ENCODE assay signal across 15 mouse cellular contexts in the genomic region with DNA sequence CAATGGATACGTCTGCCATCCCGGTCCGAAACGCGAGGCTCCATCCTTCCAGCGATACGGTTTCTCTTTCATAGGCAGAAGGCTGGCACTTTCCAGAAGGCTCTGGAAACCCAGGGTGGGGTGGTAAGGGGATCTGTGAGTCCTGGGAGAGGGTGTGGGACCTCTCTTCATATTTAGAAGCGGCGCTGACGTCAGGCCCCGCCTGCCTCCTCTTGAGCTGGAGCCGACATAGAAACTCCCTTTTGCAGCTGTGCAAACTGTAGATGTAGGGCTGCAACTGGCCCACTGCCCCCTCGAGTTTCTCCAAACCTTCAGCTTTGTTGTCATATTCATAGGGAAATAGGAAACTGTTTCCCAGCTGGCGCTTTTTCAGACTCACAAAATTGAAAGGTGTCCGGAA.
DNase-seq lines count a peak whose midpoint lies in the region; ATAC-seq and TF ChIP-seq lines count a peak whose summit lies in the region.
"Had no signal": no experiment of that assay in that cellular context is flagged by ENCODE, and none has a peak within 500 bp of the region (broad histone marks: within the 10 kb centered on the region; RNA-seq: fewer than 3 reads in every experiment).

No protein-coding gene starts in this region.

- no peak overlapping the region for H3K9ac ChIP-seq in embryonic facial prominence, embryonic 15.5 days
- H3K9ac ChIP-seq: forebrain, embryonic 12.5 days; liver, postnatal 0 days had no signal

- ATAC-seq in frontal cortex, adult (ENCODE audit: low TSS enrichment), result peak; percentile 90
- no peak; the same call in 1 of the 2 replicates for ATAC-seq in embryonic facial prominence, embryonic 15.5 days (ENCODE audit: insufficient number of reproducible peaks, low FRiP score, low TSS enrichment, low read depth)
- ATAC-seq in megakaryocyte progenitor cell, adult 5-6 weeks (replicated peaks; ENCODE audit: poor library complexity), result no peak
- ATAC-seq in inflammation-experienced regulatory T-cells, adult 6 months, result no peak
- ATAC-seq: intestine, postnatal 0 days; liver, postnatal 0 days had no signal

- DNase-seq in frontal cortex, postnatal 10 days (ENCODE audit: low spot score in 2 of 2), result no peak
- DNase-seq in left cerebral cortex, adult 2 months (ENCODE audit: extremely low spot score in 1 of 2, low spot score in 2 of 2), result peak in 1 of 2 experiments; percentile 14
- no peak for DNase-seq in left cerebral cortex, adult 11 months (ENCODE audit: low spot score)
- DNase-seq in heart, embryonic 10.5 days (ENCODE audit: low spot score), result peak; percentile 53
- DNase-seq: cerebellum, adult 18-20 months; liver, postnatal 0 days; thymus, postnatal 14 days had no signal

- H3K27ac ChIP-seq in left cerebral cortex, adult 2 months, result no peak overlapping the region
- 0 out of 2 replicates have a peak overlapping the region, but pooled peaks have one; percentile 28 for H3K27ac ChIP-seq in embryonic facial prominence, embryonic 15.5 days (replicated peaks)
- H3K27ac ChIP-seq in heart, embryonic 10.5 days, result no peak overlapping the region
- H3K27ac ChIP-seq: forebrain, embryonic 12.5 days; midbrain, embryonic 10.5 days had no signal

- TF ChIP-seq CTCF in left cerebral cortex, adult 2 months (IDR thresholded peaks at IDR 0.05), result no peak

- 68% methylated on average over 15 of the region's 15 CpGs for WGBS in embryonic facial prominence, embryonic 15.5 days
- WGBS in heart, embryonic 10.5 days, result 82% methylated on average over 15 of the region's 15 CpGs

- H3K36me3 ChIP-seq in embryonic facial prominence, embryonic 15.5 days, result no peaks in the 10 kb centered on the region
- H3K36me3 ChIP-seq in heart, embryonic 10.5 days, result no peaks in the 10 kb centered on the region
- H3K36me3 ChIP-seq: forebrain, embryonic 12.5 days; midbrain, embryonic 10.5 days had no signal

- H3K27me3 ChIP-seq in embryonic facial prominence, embryonic 15.5 days, result no peaks in the 10 kb centered on the region
- no peaks in the 10 kb centered on the region for H3K27me3 ChIP-seq in heart, embryonic 10.5 days (ENCODE audit: insufficient read depth, poor library complexity, severe bottlenecking)
- H3K27me3 ChIP-seq: forebrain, embryonic 12.5 days had no signal

- no peaks in the 10 kb centered on the region for H3K9me3 ChIP-seq in embryonic facial prominence, embryonic 15.5 days (replicated peaks)
- no peaks in the 10 kb centered on the region for H3K9me3 ChIP-seq in heart, embryonic 10.5 days
- H3K9me3 ChIP-seq: forebrain, embryonic 12.5 days; midbrain, embryonic 10.5 days had no signal

- intact Hi-C loops in left cerebral cortex, adult 2 months (cut with DNase I), result no loop called here

- H3K4me1 ChIP-seq in embryonic facial prominence, embryonic 15.5 days, result no peaks in the 10 kb centered on the region
- no peaks in the 10 kb centered on the region for H3K4me1 ChIP-seq in heart, embryonic 10.5 days
- H3K4me1 ChIP-seq: forebrain, embryonic 12.5 days; midbrain, embryonic 10.5 days had no signal

- peak overlapping the region; percentile 35; the same call in 1 of the 2 replicates for H3K4me3 ChIP-seq in left cerebral cortex, adult 2 months
- no peak overlapping the region for H3K4me3 ChIP-seq in embryonic facial prominence, embryonic 15.5 days (replicated peaks)
- H3K4me3 ChIP-seq in heart, embryonic 10.5 days, result no peak overlapping the region
- H3K4me3 ChIP-seq: forebrain, embryonic 12.5 days; midbrain, embryonic 10.5 days; myocyte had no signal

- H3K4me2 ChIP-seq in embryonic facial prominence, embryonic 15.5 days (replicated peaks), result peak overlapping the region; percentile 15
- H3K4me2 ChIP-seq: forebrain, embryonic 12.5 days had no signal
